Mouse (Mus musculus) embryo, embryonic 11.5 days (tissue): Measurements from ENCODE around the gene Tox3.

Experiments used
- DNase-seq: peaks from one replicate; pipeline ENCODE4 v3.0.0-alpha.2; 2012; ENCODE audit warnings: low read depth, low spot score

The Tox3 gene

DNA sequence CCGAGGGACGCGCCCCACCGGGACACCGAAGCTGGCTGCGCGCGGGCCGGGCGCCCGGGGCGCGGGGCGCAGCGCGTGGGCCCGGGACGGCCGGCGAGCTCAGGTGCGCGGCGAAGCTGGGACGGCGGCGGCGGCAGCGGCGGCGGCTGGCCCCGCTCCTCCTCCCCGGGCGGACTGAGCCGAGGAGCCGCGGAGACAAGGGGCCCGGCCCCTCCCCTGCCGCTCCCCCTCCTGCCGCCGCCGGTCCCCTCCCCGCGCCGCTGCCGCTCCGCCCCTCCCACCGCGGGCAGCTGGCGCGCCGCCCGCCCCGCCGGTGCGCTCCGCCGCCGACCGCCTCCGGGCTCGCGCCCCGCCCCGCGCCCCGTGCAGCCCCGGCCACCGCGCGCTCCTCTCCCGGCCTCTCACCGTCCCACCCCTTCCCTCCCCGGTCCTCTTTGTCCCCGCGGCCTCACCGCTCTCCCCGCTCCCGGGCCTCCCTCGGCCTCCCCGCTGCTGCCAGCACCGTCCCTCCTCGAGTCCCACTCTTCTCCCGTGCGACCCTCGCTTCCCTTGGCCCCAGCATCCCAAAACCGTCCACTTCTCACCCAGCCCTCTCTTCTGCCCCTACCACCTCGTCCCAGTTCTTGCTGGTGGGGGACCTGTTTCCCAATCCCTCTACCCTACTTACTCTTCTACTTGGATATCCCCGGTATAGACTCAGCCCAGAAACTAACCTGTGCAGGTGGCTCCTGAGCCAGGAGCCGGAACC is at the start of gene Tox3:
Gene Tox3 (minus strand): TSS at position 166 of the 748 bp plus-strand sequence.
- DNase-seq, result no peak

DNA sequence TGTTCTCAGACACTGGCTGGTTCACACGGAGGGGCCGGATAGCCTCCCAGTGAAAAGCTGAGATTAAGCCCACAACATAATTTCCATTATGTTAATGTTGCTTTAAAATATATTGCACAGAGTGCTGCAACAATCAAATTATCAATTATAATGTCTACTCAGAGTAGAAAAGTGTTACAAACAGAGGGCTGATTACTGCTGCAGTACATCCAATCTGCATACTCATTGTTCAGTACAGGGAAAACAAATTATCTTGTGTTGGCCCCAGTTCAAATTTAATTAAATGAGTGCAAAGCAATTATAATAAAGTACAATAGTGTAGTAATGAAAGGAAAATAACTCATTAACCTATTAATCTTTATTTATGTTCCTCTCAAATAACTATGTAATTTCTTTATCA is 44.5 kb upstream of the Tox3 start:
- DNase-seq, result no peak

- DNase-seq, result no peak
Observed at GRCm38 (mm10) chr8:90391483-90392074, 43.4 kb upstream of the Tox3 start.

GRCm38 (mm10) chr8:90390827-90391226 is 42.7 kb upstream of the Tox3 start:
- DNase-seq, result no peak

GRCm38 (mm10) chr8:90379064-90379463 is 30.9 kb upstream of the Tox3 start:
- no peak for DNase-seq

- DNase-seq, result no peak
Observed at GRCm38 (mm10) chr8:90378036-90378435, 29.9 kb upstream of the Tox3 start.

DNA sequence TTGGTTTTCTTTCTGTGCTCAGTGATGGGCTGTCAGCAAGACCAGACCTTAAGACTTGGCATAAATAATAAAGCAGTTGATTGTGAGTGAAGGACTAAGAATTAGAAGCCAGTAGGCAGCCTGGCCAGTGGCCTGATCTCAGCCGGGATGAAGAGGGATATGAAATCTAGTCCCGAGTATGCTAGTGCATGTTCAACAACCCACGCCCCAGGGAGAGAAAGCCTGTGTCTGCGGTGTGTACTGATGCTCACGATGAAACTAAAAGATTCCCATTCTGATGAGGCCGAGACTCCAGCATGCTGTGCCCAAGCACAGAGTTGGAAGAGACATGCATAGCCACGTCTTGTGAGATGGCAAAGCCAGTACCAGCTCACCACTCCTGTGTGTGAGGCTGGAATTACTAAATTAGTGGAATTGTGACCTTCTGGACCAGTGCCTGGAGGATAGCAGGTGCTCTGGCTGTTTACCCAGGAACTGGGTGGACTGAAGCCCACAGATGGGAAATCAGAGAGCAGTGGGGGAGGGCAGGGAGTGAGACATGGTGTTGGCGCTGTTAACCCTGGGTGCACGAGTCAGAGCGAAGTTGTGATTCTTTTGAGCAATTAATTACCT is 23.6 kb upstream of the Tox3 start:
- DNase-seq, result no peak

DNA sequence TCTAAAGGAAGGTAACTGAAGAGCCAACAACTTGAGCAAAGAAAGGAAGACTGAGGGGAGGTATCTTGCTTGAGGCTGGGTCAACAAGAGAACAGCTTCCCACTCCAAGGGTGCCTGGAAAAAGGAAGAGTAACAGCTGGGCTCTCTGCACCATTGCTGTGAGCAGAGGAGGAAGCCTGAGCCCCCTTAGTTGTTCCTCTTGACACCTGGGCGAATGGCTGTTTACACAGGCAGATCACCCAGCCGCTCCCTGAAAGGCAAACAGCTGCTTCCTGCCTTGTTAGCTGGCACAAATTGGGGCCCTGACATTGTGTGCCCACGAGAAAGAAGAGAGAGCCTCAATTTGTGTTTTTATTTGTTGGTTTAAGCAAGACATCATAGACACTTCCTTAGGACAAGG is 21.7 kb upstream of the Tox3 start:
- no peak for DNase-seq

DNA sequence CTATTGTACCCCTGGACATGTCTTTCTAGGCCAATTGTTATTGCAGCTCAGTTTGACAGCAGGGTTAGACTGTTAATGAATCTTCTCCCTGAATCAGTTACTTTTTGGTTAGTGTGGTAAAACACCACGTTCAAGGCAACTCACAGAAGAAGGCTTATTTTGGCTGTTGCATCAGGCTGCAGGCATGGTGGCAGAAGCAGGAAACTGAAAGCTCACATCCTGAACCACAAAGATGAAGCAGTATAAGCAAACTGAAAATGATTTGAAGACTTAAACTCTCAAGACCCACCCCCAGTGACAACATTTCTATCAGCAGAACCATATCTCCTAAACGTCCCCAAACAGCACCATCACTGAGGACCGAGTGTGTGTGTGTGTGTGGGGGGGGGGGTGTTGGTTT is 8.6 kb upstream of the Tox3 start:
- no peak for DNase-seq

- no peak for DNase-seq
Observed at GRCm38 (mm10) chr8:90354782-90355181, 6.6 kb upstream of the Tox3 start.

GRCm38 (mm10) chr8:90353960-90354540 is 5.9 kb upstream of the Tox3 start:
- DNase-seq, result no peak

DNA sequence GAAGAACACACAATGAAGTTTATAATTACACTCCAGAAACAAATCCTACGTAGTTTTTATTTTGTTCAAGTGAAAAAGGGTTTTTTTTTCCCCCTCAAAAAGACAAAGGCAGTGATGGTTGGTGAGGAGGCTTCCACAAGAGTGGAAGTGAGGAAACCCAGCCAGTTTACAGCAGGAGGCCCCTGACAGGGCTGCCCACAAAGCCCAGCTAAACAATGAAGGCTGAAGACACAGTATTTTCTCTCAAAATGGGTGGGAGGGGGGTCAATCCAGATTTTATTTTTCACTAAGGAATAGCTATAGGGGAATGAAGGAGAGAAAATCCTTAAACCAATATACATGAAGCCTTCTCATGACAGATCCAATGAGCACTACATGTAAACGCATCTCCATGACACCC is 5.4 kb upstream of the Tox3 start:
- DNase-seq, result no peak

DNA sequence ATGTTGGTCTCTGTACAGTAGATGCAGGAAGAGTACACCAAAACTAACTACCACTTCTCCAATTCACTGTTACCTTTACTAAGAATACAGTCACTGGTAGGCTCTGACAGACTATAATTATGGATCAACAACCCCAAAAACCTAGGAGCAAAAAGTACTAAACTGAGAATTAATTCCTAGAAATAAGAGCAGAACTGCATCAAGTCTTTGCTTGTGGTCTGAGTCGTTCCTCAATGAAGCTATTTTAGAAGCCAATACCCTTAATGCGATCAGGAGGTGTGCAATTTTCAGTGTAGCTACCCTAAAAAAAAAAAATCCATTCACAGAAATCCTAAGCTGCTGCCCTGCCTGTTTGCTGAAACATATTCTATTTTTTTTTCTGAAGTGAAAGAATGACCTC is 4.8 kb upstream of the Tox3 start:
- no peak for DNase-seq

DNA sequence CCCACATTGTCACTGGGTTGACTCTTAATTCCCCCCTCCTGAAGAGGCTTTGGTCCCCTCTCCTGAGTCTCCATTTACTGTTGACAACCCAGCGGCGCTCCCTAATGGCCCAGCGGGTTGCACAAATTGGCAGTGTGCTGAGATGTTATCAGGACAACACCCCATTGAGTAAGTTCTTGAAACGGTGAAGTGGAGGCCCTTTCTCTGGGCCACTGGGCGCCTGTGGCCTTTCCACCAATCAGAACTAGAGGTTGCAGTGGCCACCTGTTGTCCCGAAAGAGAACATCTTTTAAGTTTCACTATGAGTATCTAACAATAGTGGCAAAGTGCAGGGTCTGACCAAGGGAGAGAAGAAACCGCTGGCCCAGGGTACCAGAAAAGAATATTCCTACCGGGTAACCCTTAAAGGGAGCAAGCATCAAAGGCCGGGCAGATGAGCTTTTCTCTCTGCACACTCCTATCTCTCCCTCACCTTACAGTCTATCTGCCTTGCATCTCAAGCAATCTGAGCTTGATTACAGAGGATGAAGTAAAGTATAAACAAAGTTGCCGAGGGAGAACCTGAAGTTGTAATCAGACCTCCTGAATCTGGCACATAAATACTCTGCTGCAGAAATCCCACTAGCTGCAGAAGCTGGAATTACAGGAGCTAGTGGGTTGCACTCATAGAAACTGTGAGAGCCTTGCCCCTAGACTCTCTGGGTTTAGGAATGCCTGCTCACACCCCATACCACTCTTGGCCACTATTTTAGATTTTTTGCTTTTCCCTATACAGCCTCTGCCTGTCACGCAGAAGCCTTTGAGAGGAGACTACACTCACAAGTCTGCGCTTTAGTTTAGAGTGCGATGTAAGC is 1.8 kb upstream of the Tox3 start:
- no peak for DNase-seq

DNA sequence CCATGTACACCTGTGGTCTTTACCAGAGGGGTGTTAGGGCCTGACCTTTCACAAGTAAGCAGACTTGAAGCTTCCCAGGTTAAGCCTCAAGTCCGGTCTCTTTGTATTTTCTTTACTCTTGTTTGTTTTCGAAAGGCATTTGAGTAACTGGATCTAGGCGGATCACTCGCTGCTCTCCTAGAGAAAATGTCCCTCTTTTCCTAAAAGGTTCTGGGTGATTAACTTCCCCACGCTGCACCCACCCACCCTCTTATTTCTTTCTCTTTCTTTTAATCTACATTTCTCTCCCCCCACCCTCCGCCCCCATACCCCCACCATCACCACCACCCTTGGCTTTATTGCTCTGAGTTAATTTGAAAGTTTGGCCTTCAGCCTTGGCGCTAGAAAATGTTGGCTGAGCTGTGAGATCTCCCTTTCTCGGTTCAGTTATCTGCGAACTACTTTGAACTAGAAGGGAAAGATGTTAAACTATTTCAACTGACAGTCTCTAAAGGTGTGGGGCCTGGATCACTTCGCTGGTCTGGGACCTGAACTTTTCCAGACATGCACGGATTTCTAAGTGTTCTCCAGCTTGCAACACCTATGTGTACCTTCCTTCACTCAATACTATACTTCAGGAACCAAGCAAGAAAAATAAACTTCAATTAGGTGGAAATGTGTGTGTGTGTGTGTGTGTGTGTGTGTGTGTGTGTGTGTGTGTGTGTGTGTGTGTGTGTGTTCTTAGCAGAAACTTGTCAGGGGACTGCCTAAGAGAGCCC is 962 bp upstream of the Tox3 start:
- no peak for DNase-seq

- no peak for DNase-seq
Observed at GRCm38 (mm10) chr8:90347581-90348177, 464 bp downstream of the Tox3 start.

DNA sequence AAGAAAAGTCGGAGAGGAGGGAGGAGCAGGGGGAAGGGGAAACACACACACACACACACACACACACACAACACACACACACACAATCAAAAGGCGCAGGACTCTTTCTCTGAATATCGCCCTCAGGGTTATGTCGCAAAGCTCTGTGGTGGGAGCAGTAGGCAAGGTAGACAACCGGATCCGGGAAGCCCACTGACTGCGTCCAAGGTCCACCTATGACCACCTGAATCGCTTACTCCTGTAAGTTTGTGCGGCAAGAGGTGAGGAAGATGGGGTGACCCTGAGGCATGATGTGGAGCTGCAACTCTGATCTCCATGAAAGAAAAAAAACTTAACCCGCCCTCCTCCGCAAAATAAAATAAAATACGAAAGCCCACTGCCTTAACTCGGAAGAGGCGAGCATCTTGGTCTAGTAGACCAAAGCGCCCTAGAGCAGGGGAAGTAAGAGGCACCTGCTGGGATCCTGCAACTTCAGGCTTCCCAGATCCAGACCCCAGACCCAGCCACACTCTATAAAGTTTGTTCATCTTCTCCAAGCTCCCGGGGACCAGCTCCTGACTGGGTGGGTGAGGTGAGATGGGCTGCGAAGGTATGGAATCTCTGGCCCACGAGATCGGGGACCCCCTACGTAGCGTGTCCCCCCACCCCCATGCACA is 1.1 kb downstream of the Tox3 start:
- DNase-seq, result no peak

DNA sequence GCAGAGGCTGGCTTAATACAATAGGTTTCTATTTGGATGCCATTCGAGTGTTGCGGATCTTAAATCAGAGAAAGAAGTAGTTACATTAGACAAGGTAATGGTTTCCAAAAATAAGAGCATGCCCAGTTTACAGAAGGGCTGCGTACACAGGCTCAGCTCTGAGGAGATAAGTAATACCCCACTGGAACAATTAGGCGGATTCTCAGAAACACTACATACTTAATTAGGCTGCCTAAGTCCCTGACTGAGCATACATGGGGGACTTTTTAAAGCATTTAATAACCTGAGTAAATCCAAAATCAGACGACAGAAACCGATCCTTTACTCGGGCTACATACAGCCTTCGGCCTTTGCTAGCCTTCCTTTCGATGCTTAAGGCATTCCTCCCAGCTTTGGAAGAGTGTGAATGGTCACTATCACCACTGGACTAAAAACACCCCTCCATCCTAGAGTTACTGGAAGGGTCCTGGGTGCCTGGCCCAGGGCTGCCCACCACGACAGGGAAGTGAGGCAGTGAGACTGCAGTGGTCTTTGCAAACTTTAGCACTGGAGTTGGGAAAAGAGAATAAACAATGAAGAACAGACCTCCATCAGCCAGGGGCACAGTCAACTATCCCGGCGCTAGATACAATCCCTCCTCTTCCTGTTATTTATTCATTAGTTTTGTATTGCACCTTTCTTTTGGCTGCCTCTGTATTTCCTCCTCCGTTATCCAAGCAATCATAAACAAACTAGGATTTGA is 1.8 kb downstream of the Tox3 start:
- DNase-seq, result no peak
